Mouse (Mus musculus) C2C12 (cell line): ENCODE measurements around the gene Mtx1. TPM values are rescaled to one million over a fixed set of nuclear protein-coding genes. Genes with fewer than 3 reads are reported as not detected.

Experiments
- H3K27me3 ChIP-seq: one replicate; pipeline ENCODE4 v1.6.1; 2011; ENCODE audit not compliant: control insufficient read depth, insufficient read depth, insufficient read length
- H3K36me3 ChIP-seq: one replicate; pipeline ENCODE4 v1.6.1; 2011; ENCODE audit not compliant: control insufficient read depth, insufficient read depth
- H3K4me3 ChIP-seq: one replicate; pipeline ENCODE4 v1.5.1; 2011; ENCODE audit warnings: mild to moderate bottlenecking, control low read depth; ENCODE audit not compliant: poor library complexity, insufficient read depth, severe bottlenecking
- H3K79me2 ChIP-seq: one replicate; pipeline ENCODE4 v1.6.1; 2011; ENCODE audit not compliant: control insufficient read depth, insufficient read depth
- H3K79me3 ChIP-seq: one replicate; pipeline ENCODE4 v1.6.1; 2011; ENCODE audit warnings: low read depth, control low read depth
- H3ac ChIP-seq: one replicate; pipeline ENCODE3; 2011; ENCODE audit warnings: low read depth; ENCODE audit not compliant: control insufficient read depth, insufficient read length
- CEBPB ChIP-seq: IDR thresholded peaks from one replicate; pipeline ENCODE4 v1.6.1; 2011; ENCODE audit warnings: low read depth, mild to moderate bottlenecking, control low read depth, moderate library complexity
- CTCF ChIP-seq: IDR thresholded peaks from one replicate; pipeline ENCODE4 v1.5.1; 2011; ENCODE audit not compliant: control insufficient read depth, insufficient read depth, insufficient read length
- FOSL1 ChIP-seq: IDR thresholded peaks from one replicate; pipeline ENCODE4 v1.8.0; 2011; ENCODE audit warnings: mild to moderate bottlenecking, low read length; ENCODE audit not compliant: poor library complexity, insufficient read depth, severe bottlenecking
- MAX ChIP-seq: IDR thresholded peaks from one replicate; pipeline ENCODE4 v1.6.1; 2011; ENCODE audit warnings: mild to moderate bottlenecking, control low read depth
- MYOD1 ChIP-seq: IDR thresholded peaks from one replicate; pipeline ENCODE4 v1.6.1; 2011; ENCODE audit warnings: low read depth; ENCODE audit not compliant: control insufficient read depth, insufficient read length
- MYOG ChIP-seq: IDR thresholded peaks from one replicate; pipeline ENCODE4 v1.6.1; 2011; ENCODE audit not compliant: control insufficient read depth, insufficient read length; ENCODE audit errors: extremely low read depth
- USF1 ChIP-seq: IDR thresholded peaks from one replicate; pipeline ENCODE4 v1.6.1; 2011; ENCODE audit warnings: low read depth, mild to moderate bottlenecking, control low read depth, moderate library complexity
- polyA plus RNA-seq: library from polyadenylated mRNA; unstranded; fragments of >200 nt; fragmentation: generic; extraction: Trizol; gene quantifications from one replicate; pipeline ENCODE4 v1.2.1, GENCODE M21; 2012; ENCODE audit warnings: missing spikeins

Gene Mtx1
- polyA plus RNA-seq, 1 experiment, result 248 TPM

- no peaks in the 10 kb centered on the region for H3K79me2 ChIP-seq
- no peak for TF ChIP-seq FOSL1
- no peak for TF ChIP-seq USF1
- TF ChIP-seq MAX, result no peak
- TF ChIP-seq MYOD1, result no peak
- TF ChIP-seq CTCF, result no peak
- no peak for TF ChIP-seq CEBPB
- no peak for TF ChIP-seq MYOG
- H3K27me3 ChIP-seq, result no peaks in the 10 kb centered on the region
- H3K36me3 ChIP-seq, result peaks cover 3% of the 10 kb centered on the region
- no peak overlapping the region for H3K4me3 ChIP-seq
- H3ac ChIP-seq, result no peak overlapping the region
- H3K79me3 ChIP-seq, result no peaks in the 10 kb centered on the region
Observed at GRCm38 (mm10) chr3:89187690-89188477, 39.0 kb downstream of the Mtx1 start.

GRCm38 (mm10) chr3:89187197-89187596, 39.7 kb downstream of the Mtx1 start:
- peaks cover 5% of the 10 kb centered on the region for H3K36me3 ChIP-seq
- H3K27me3 ChIP-seq, result no peaks in the 10 kb centered on the region
- TF ChIP-seq FOSL1 (no peak), CEBPB (no peak), MYOG (no peak), USF1 (no peak), CTCF (no peak), MAX (no peak), MYOD1 (no peak)
- H3K79me3 ChIP-seq, result no peaks in the 10 kb centered on the region
- H3K79me2 ChIP-seq, result no peaks in the 10 kb centered on the region
- H3ac ChIP-seq, result no peak overlapping the region
- no peak overlapping the region for H3K4me3 ChIP-seq

GRCm38 (mm10) chr3:89183959-89184315, 43.0 kb downstream of the Mtx1 start:
- peak overlapping the region; percentile 21 for H3K4me3 ChIP-seq
- no peak for TF ChIP-seq USF1
- TF ChIP-seq MYOD1, result no peak
- H3K79me2 ChIP-seq, result peaks cover 6% of the 10 kb centered on the region
- peak overlapping the region; percentile 88 for H3ac ChIP-seq
- H3K79me3 ChIP-seq, result peaks cover 6% of the 10 kb centered on the region
- no peaks in the 10 kb centered on the region for H3K27me3 ChIP-seq
- H3K36me3 ChIP-seq, result peaks cover 36% of the 10 kb centered on the region

GRCm38 (mm10) chr3:89183058-89183958, 43.6 kb downstream of the Mtx1 start, which contains the start of gene Fam189b:
Fam189b (plus strand) TSS chr3:89183143.
- TF ChIP-seq FOSL1 (no peak), MYOD1 (peak; percentile 13)
- peaks cover 11% of the 10 kb centered on the region for H3K79me3 ChIP-seq
- peak within 1 kb of the TSS; percentile 23 for H3K4me3 ChIP-seq
- H3ac ChIP-seq, result peak within 1 kb of the TSS; percentile 88
- H3K79me2 ChIP-seq, result peaks cover 12% of the 10 kb centered on the region
- no peaks in the 10 kb centered on the region for H3K27me3 ChIP-seq
- peaks cover 34% of the 10 kb centered on the region for H3K36me3 ChIP-seq

DNA sequence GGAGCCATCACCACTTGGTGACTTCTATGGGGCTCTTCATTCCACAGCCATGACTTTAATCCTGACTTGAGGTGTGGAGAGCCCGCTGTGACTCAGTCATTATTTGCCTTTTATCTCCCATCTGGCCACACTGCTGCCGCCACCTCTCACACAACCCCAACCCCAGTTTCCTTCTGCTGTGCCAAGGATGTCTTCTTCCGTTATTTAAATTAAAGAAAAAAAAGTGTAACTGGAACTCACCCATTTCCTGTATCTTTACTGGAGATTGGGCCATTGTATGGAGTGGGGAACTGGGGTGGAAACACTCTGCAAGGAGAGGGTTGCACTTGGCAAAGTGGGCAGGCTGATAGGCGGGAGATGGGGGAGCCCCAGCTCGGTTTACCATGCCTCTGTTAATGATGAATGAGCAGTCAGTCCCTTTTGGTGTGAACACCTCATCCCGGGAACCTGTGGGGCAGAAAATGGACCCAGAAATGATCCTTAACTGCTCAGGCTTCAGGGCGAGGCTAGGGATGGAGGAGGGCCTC, 44.3 kb downstream of the Mtx1 start:
- Histone ChIP-seq H3K4me3 (no peak overlapping the region), H3K36me3 (peaks cover 34% of the 10 kb centered on the region), H3K79me2 (peaks cover 19% of the 10 kb centered on the region), H3ac (peak overlapping the region; percentile 4), H3K79me3 (peaks cover 13% of the 10 kb centered on the region), H3K27me3 (no peaks in the 10 kb centered on the region)
- TF ChIP-seq FOSL1, result no peak
- TF ChIP-seq MYOG, result no peak
- no peak for TF ChIP-seq CEBPB
- no peak for TF ChIP-seq CTCF
- no peak for TF ChIP-seq MYOD1
- no peak for TF ChIP-seq MAX
- no peak for TF ChIP-seq USF1
